Mouse (Mus musculus) gastrocnemius, adult 2 months (tissue): Measurements from ENCODE around the gene Ltc4s. TPM values are rescaled to one million over a fixed set of nuclear protein-coding genes. Genes with fewer than 3 reads are reported as not detected.

ENCODE experiments used
- DNase-seq: peaks from one replicate; pipeline ENCODE4 v3.0.0; 2022
- H3K27ac ChIP-seq: fragments of 200-600 bp; 2 replicates; pipeline ENCODE4 v1.8.1; 2022; ENCODE audit warnings: mild to moderate bottlenecking
- H3K4me3 ChIP-seq: fragments of 200-600 bp; 2 replicates; pipeline ENCODE4 v1.8.1; 2022; ENCODE audit warnings: mild to moderate bottlenecking, moderate library complexity
- CTCF ChIP-seq: fragments of 200-600 bp; IDR thresholded peaks from 2 replicates; pipeline ENCODE4 v1.8.1; 2022; ENCODE audit warnings: antibody characterized with exemption, mild to moderate bottlenecking, moderate library complexity
- intact Hi-C: fragments of 180-260 bp; cut with DNase I; formaldehyde crosslinking; loops from one replicate; pipeline ENCODE4 v1.15.1; 2025
- total RNA-seq, 2 experiments: library from RNA; stranded (reverse); gene quantifications; 2 replicates each; pipeline ENCODE4 v1.2.3; 2021

Ltc4s gene
- total RNA-seq, 2 experiments from 2014 or later, result 2.1 to 3.2 TPM

DNA sequence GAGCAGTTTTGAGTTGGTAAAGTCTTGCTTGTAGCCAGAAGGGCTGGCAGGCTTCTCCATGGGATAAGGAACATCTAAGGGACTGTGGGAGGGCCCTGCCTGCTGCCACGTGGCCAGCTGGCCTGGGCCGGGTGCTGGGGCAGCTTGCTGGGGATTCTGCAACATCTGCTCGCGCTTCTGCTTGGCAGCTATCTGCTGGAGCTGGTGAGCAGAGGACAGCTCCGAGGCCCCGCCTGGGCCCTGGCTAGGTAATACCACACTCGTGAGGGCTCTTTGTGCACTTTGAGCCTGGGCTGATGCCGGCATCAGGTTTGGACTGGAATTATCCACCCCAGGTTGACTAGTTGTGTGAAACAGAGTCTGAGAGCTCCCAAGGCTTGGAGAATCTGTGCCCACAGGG is 27.5 kb upstream of the Ltc4s start:
- peak; percentile 73 for DNase-seq
- H3K4me3 ChIP-seq, result no peak overlapping the region
- peak overlapping the region; percentile 46; the same call in 1 of the 2 replicates for H3K27ac ChIP-seq
- TF ChIP-seq CTCF, result no peak
- intact Hi-C loops, result no loop called here

DNA sequence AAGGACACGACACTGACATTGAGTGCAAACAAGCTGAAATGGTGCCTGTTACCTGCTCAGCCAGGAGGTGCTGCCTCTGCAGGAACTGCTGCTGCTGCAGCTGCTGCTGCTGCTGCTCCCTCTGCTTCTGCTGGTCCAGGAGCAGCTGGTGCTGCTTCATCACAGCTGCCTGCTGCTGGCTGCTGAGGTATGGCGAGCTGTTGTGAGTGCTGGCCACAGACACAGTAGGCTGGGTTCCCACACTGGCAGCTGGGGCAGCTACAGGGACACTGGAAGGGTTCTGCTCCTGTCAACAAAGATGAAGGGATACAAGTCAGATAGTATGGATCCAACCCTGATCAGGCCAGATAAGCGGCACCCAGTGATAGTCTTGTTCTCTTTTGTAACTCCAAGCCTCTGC is 24.8 kb upstream of the Ltc4s start:
- no peak overlapping the region for H3K4me3 ChIP-seq
- no peak for DNase-seq
- TF ChIP-seq CTCF, result no peak
- intact Hi-C loops, result no loop called here
- no peak overlapping the region for H3K27ac ChIP-seq

DNA sequence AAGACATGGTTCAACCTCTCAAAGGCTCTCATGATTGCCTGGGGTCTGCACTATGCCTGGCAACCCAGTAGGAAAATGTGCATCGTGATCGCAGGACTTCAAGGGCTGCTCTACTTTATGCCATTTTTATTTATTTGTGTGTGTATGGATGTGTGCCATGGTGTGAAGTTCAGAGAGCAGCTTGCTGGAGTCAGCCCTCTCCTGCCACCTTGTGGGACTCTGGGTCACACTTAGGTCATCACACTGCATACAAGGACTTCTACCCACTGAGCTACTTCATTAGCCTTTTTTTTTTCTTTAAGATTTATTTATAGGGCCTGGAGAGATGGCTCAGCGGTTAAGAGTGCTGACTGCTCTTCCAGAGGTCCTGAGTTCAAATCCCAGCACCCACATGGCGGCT is 23.6 kb upstream of the Ltc4s start:
- no peak for DNase-seq
- H3K27ac ChIP-seq, result no peak overlapping the region
- intact Hi-C loops, result no loop called here
- no peak overlapping the region for H3K4me3 ChIP-seq
- TF ChIP-seq CTCF, result peak; percentile 55

GRCm38 (mm10) chr11:50258310-50258709 is 19.9 kb upstream of the Ltc4s start:
- H3K27ac ChIP-seq, result no peak overlapping the region
- intact Hi-C loops, result no loop called here
- H3K4me3 ChIP-seq, result no peak overlapping the region
- no peak for DNase-seq
- TF ChIP-seq CTCF, result no peak

DNA sequence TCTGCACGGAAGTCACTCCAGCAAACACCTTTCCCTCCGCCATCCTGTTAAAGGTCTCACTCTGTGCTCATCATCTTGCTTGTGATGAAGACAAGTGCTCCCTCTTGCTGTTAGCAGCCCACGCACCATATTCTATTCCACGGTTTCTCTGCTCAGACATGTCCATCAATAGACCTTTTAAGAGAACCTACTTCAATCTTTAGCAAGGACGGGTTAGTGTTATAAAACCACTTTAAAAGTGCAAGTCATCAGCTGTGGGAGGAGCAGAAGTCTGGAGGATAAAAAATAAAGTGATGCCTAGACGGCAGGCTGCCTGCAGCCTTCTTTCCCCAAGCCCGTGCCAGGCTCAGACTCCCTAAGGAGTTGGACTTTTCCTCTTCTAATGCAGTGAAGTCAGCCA is 18.2 kb upstream of the Ltc4s start:
- H3K27ac ChIP-seq, result no peak overlapping the region
- no peak for TF ChIP-seq CTCF
- intact Hi-C loops, result no loop called here
- no peak overlapping the region for H3K4me3 ChIP-seq
- no peak for DNase-seq

GRCm38 (mm10) chr11:50254010-50254580 is 15.7 kb upstream of the Ltc4s start:
- no peak for DNase-seq
- intact Hi-C loops, result no loop called here
- Histone ChIP-seq H3K27ac (no peak overlapping the region), H3K4me3 (no peak overlapping the region)
- TF ChIP-seq CTCF, result no peak

- no peak overlapping the region for H3K27ac ChIP-seq
- no peak overlapping the region for H3K4me3 ChIP-seq
- intact Hi-C loops, result no loop called here
- no peak for TF ChIP-seq CTCF
- no peak for DNase-seq
Measured at GRCm38 (mm10) chr11:50253393-50253792, 15.0 kb upstream of the Ltc4s start.

- no peak for DNase-seq
- H3K4me3 ChIP-seq, result no peak overlapping the region
- no peak for TF ChIP-seq CTCF
- intact Hi-C loops, result no loop called here
- peak overlapping the region; percentile 64 for H3K27ac ChIP-seq
Measured at GRCm38 (mm10) chr11:50252684-50253265, 14.4 kb upstream of the Ltc4s start.

DNA sequence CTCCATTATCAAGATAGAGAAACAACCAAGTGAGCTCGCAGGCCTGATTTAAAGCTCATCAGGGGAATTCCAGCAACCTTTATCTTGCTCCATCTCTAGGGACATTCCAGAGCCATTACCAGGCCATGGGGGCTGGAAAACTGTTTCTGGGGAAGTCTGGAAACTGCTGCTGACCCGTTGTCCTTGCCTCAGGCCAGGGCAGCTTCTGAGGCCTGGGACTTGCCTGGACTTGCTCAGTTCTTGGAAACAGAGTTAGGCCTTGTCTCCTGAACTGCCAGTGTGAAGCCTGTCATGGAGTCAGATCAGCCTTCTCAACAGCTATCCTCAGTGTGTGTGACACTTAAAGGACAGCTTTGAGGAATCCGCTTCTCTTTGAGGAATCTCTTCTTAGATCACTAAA is 13.8 kb upstream of the Ltc4s start:
- TF ChIP-seq CTCF, result no peak
- Histone ChIP-seq H3K4me3 (no peak overlapping the region), H3K27ac (peak overlapping the region; percentile 64)
- intact Hi-C loops, result no loop called here
- no peak for DNase-seq

DNA sequence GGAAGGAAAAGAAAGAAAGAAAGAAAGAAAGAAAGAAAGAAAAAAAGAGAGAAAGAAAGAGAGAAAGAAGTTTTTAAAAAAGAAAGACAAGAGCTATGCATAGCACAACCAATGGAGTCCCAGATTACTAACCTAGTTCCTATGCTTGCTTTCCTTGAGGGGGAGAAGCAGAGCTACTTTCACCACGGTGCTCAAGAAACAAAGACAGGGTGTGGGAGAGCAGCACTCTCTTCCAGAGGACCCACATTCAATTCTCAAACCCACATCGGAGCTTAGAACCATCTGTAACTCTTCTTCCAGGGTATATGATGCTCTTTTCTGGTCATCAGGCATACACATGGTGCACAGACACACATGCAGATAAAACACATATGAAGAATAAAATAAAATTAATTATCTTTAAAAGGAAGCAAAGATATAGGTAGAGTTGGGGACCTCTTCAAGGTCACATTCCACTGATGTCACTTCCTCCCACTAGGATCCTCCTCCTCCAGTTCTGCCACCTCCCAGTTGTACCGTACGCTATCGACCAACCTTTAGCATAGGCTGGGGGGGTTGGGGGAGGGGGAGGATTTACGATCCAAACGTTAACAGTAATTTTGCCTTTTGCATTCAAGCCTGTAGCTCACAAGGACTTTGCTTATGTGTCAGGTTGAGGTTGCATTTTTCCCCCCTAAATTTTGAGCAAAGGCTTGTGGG is 10.2 kb upstream of the Ltc4s start:
- DNase-seq, result no peak
- Histone ChIP-seq H3K4me3 (no peak overlapping the region), H3K27ac (no peak overlapping the region)
- intact Hi-C loops, result no loop called here
- TF ChIP-seq CTCF, result no peak

- TF ChIP-seq CTCF, result no peak
- H3K4me3 ChIP-seq, result no peak overlapping the region
- DNase-seq, result no peak
- intact Hi-C loops, result no loop called here
- peak overlapping the region; percentile 20; the same call in 1 of the 2 replicates for H3K27ac ChIP-seq
Measured at GRCm38 (mm10) chr11:50245269-50245668, 6.9 kb upstream of the Ltc4s start.

- TF ChIP-seq CTCF, result no peak
- Histone ChIP-seq H3K27ac (no peak overlapping the region), H3K4me3 (no peak overlapping the region)
- no peak for DNase-seq
- intact Hi-C loops, result no loop called here
Measured at GRCm38 (mm10) chr11:50243926-50244325, 5.5 kb upstream of the Ltc4s start.

DNA sequence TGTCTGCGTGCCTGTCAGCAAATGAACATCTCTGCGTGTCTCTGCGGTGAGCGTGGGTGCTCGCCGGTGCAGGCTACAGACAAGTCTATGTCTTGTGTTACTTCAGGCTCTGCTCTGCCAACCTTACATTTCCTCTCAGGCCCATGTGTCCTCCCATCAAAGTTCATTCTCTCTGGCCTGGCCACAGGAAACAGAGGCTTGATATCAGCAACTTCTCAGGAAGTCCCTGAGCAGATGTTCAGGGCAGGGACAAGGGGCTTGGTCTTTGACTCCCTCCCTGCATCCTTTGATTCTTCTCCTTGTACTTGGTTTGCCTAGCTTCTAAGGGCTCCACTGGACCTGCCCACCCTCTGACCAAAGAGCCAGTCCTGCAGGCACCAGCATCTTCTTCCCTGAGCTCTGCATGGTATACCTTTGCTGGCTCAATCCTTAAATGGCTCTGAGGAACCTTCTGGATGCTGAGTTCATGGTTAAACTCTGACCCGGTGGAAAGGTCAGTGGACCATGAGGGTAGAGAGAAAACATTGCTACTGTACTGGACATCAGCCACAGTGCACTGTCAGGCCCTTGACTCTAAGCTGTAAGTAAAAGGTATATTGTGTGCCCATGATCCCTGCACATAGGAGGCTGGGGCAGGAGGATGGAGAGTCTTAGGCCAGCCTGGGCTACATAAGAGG is 2.0 kb upstream of the Ltc4s start:
- Histone ChIP-seq H3K27ac (no peak overlapping the region), H3K4me3 (no peak overlapping the region)
- TF ChIP-seq CTCF, result no peak
- intact Hi-C loops, result no loop called here
- DNase-seq, result no peak
